Mouse (Mus musculus) layer of hippocampus, postnatal 36 days (tissue): ENCODE results near the gene Gm6899. TPM values are rescaled to one million over a fixed set of nuclear protein-coding genes. Genes with fewer than 3 reads are reported as not detected.

Source experiments
- total RNA-seq, 2 experiments: library from RNA; stranded (reverse); gene quantifications; 2 replicates each; pipeline ENCODE4 v1.2.3; 2021

The Gm6899 gene
- total RNA-seq, 2 experiments from 2014 or later = not detected

Other genes with a start within 250 kb of the Gm6899 start
- 1 to 10 TPM; 9.2 to 9.7 TPM for gene Fancl, start 207.1 kb upstream of the Gm6899 start, total RNA-seq
- 1 to 10 TPM; 2.9 to 3.7 TPM for gene Vrk2, start 758 bp downstream of the Gm6899 start, total RNA-seq